Mouse (Mus musculus) midbrain, embryonic 16.5 days (tissue): ENCODE data around the gene Jarid2. TPM values are rescaled to one million over a fixed set of nuclear protein-coding genes. Genes with fewer than 3 reads are reported as not detected.

Experiments
- ATAC-seq: fragments of 200-750 bp; cut with Nextera tagmentation; 2 replicates; pipeline ENCODE4 v1.8.0; 2017; ENCODE audit warnings: moderate TSS enrichment
- H3K27ac ChIP-seq: fragments of 300-500 bp; sonication (generic); 2 replicates; pipeline ENCODE4 v1.5.1; 2014; ENCODE audit warnings: mild to moderate bottlenecking, low read length, mixed read lengths
- H3K27me3 ChIP-seq: fragments of 300-500 bp; sonication (generic); 2 replicates; pipeline ENCODE4 v1.6.1; 2014; ENCODE audit warnings: low read depth, low read length, mixed read lengths; ENCODE audit not compliant: control insufficient read depth, insufficient read depth
- H3K36me3 ChIP-seq: fragments of 300-500 bp; sonication (generic); 2 replicates; pipeline ENCODE4 v1.6.1; 2014; ENCODE audit warnings: mild to moderate bottlenecking, low read length, moderate library complexity, mixed read lengths; ENCODE audit not compliant: control insufficient read depth, insufficient read depth
- H3K4me1 ChIP-seq: fragments of 300-500 bp; sonication (generic); 2 replicates; pipeline ENCODE4 v1.6.1; 2014; ENCODE audit warnings: mild to moderate bottlenecking, low read length, mixed read lengths; ENCODE audit not compliant: control insufficient read depth, insufficient read depth
- H3K4me2 ChIP-seq: fragments of 300-500 bp; sonication (generic); 2 replicates; pipeline ENCODE4 v1.6.1; 2014; ENCODE audit warnings: mild to moderate bottlenecking, low read length, mixed read lengths
- H3K4me3 ChIP-seq: fragments of 300-500 bp; sonication (generic); 2 replicates; pipeline ENCODE4 v1.5.1; 2014; ENCODE audit warnings: low read depth, mild to moderate bottlenecking, low read length, moderate library complexity, mixed read lengths
- H3K9ac ChIP-seq: fragments of 300-500 bp; sonication (generic); 2 replicates; pipeline ENCODE4 v1.6.1; 2014; ENCODE audit warnings: low read depth, low read length, mixed read lengths
- H3K9me3 ChIP-seq: fragments of 300-500 bp; sonication (generic); replicated peaks from 2 replicates; pipeline ENCODE4 v1.6.1; 2014; ENCODE audit warnings: mild to moderate bottlenecking, low read length, mixed read lengths; ENCODE audit not compliant: control insufficient read depth, poor library complexity, severe bottlenecking
- whole genome bisulfite sequencing: fragments of 180-500 bp; shearing (Covaris S2); extraction: QIAGEN DNeasy Blood & Tissue Kit; methylation state at CpG from one replicate; pipeline ENCODE4 v1.1.7; 2014; 5-methylcytosine and 5-hydroxymethylcytosine counted together
- polyA plus RNA-seq: library from polyadenylated mRNA; unstranded; fragments of >200 nt; fragmentation: Nextera tagmentation; extraction: Ambion mirVana; gene quantifications from 2 replicates; pipeline ENCODE4 v1.2.1, GENCODE M21; 2015

Jarid2 gene
- polyA plus RNA-seq, 1 experiment from 2014 or later, result 36.6 TPM

- Histone ChIP-seq H3K4me3 (no peak overlapping the region), H3K27ac (no peak overlapping the region), H3K9ac (no peak overlapping the region), H3K36me3 (peaks cover 42% of the 10 kb centered on the region), H3K4me1 (no peaks in the 10 kb centered on the region), H3K4me2 (no peak overlapping the region), H3K27me3 (no peaks in the 10 kb centered on the region), H3K9me3 (no peaks in the 10 kb centered on the region)
- no peak for ATAC-seq
- WGBS, result 79% methylated on average over 10 of the region's 10 CpGs
Observed at GRCm38 (mm10) chr13:44921095-44921494, 191.8 kb downstream of the Jarid2 start.

- H3K27me3 ChIP-seq, result no peaks in the 10 kb centered on the region
- H3K4me3 ChIP-seq, result no peak overlapping the region
- no peaks in the 10 kb centered on the region for H3K9me3 ChIP-seq
- H3K4me2 ChIP-seq, result no peak overlapping the region
- H3K36me3 ChIP-seq, result peaks cover 36% of the 10 kb centered on the region
- no peak for ATAC-seq
- no peak overlapping the region for H3K27ac ChIP-seq
- H3K9ac ChIP-seq, result no peak overlapping the region
- no peaks in the 10 kb centered on the region for H3K4me1 ChIP-seq
- 95% methylated on average over 5 of the region's 5 CpGs for WGBS
Observed at GRCm38 (mm10) chr13:44921721-44922120, 192.4 kb downstream of the Jarid2 start.

DNA sequence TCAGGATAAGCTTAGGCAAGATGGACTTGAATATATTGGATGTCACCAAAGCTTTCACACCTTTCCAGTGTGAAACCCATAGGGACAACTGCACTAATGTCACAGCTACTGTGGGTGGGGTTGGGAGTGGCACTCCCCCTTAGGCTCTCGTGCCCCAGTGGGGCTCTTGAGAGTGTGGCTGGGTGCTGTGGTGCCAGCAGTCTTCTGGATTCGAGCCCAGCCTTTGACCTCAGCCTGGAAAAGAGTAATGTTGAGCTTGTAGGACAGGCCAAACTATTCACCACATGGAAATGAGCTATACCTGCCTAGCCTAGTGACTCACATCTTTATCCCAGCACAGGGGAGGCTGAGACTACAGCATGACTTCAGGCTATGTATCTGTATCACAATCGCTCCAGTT lies 194.8 kb downstream of the Jarid2 start:
- Histone ChIP-seq H3K9ac (no peak overlapping the region), H3K4me2 (no peak overlapping the region), H3K27me3 (no peaks in the 10 kb centered on the region), H3K36me3 (peaks cover 25% of the 10 kb centered on the region), H3K4me3 (no peak overlapping the region), H3K9me3 (no peaks in the 10 kb centered on the region), H3K4me1 (no peaks in the 10 kb centered on the region), H3K27ac (no peak overlapping the region)
- 93% methylated on average over 3 of the region's 3 CpGs for WGBS
- ATAC-seq, result no peak

- peaks cover 25% of the 10 kb centered on the region for H3K36me3 ChIP-seq
Observed at GRCm38 (mm10) chr13:44925173-44925572, 195.9 kb downstream of the Jarid2 start.

DNA sequence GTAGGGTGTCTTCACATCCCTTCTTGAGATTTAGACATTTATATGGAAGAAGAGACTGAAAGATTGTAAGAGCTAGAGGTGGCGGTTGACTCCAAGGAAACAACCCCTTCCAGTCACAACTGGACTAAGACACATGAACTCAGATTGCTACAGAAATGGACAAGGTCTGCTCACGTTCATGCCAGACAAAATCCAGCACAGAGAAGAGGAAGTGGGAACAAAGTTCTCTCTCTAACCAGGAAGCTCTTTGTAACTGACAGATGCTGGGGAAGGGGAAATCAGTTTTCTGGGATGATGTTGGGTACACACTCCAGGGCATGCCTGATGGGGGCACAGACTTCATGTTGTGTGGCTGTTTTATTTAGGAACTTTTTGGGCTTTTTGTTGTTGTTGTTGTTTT lies 197.0 kb downstream of the Jarid2 start:
- no peak overlapping the region for H3K27ac ChIP-seq
- H3K27me3 ChIP-seq, result no peaks in the 10 kb centered on the region
- peaks cover 25% of the 10 kb centered on the region for H3K36me3 ChIP-seq
- no peaks in the 10 kb centered on the region for H3K9me3 ChIP-seq
- H3K4me2 ChIP-seq, result no peak overlapping the region
- no peak overlapping the region for H3K9ac ChIP-seq
- no peak for ATAC-seq
- WGBS, result 83% methylated on average over 2 of the region's 2 CpGs
- no peaks in the 10 kb centered on the region for H3K4me1 ChIP-seq
- no peak overlapping the region for H3K4me3 ChIP-seq

More at GRCm38 (mm10) chr13:44925173-44925572, 195.9 kb downstream of the Jarid2 start:
- Histone ChIP-seq H3K9me3 (no peaks in the 10 kb centered on the region), H3K4me1 (no peaks in the 10 kb centered on the region), H3K27ac (no peak overlapping the region), H3K9ac (no peak overlapping the region), H3K4me3 (no peak overlapping the region), H3K4me2 (no peak overlapping the region), H3K27me3 (no peaks in the 10 kb centered on the region)
- 92% methylated on average over 2 of the region's 2 CpGs for WGBS
- no peak for ATAC-seq

GRCm38 (mm10) chr13:44932307-44933264 lies 203.3 kb downstream of the Jarid2 start:
- H3K4me3 ChIP-seq, result no peak overlapping the region
- no peak overlapping the region for H3K9ac ChIP-seq
- H3K27ac ChIP-seq, result no peak overlapping the region
- ATAC-seq, result no peak
- H3K9me3 ChIP-seq, result no peaks in the 10 kb centered on the region
- no peaks in the 10 kb centered on the region for H3K36me3 ChIP-seq
- peaks cover 18% of the 10 kb centered on the region for H3K4me1 ChIP-seq
- H3K4me2 ChIP-seq, result no peak overlapping the region
- H3K27me3 ChIP-seq, result no peaks in the 10 kb centered on the region
- 67% methylated on average over 18 of the region's 18 CpGs for WGBS

DNA sequence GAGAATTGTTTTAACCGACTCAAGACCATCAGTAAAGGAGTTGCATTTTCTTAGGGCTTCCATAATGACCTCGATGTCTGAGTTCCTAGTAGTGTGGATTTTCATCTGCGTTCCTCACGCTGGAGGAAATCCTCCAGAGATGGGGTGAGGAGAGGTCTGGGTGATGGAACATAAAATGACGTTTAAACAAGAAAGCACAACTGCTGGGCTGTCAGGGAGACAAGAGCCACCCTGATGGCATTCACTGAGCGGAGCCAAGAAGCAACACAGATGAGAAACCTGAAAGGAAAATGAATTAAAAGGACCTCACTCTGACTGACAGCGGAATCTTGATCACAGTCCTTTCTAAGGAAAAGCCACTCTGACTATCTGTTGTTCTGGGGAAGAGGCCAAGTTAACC lies 204.3 kb downstream of the Jarid2 start:
- H3K4me1 ChIP-seq, result peaks cover 18% of the 10 kb centered on the region
- no peak for ATAC-seq

DNA sequence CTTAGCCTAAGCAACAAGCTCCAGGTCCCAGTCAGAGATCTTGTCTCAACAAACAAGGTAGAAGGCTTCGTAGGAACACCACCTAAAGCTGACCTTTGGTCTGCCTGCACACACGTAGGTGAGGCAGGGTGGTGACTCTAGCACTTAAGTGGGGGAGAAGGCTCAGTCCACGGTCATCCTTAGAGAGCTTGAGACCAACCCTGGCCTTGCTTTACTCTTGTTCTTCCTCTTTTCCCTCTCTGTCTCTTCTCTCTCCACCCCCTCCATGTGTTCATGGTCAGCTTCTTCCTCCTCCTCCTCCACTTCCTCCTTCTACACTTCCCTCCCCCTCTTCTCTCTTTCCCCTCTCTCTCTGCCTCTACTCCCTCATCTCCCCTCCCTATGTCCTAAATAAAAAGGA lies 208.4 kb downstream of the Jarid2 start:
- peaks cover 16% of the 10 kb centered on the region for H3K4me1 ChIP-seq

More for the DNA sequence above, 204.3 kb downstream of the Jarid2 start:
- Histone ChIP-seq H3K9me3 (no peaks in the 10 kb centered on the region), H3K4me2 (no peak overlapping the region), H3K36me3 (no peaks in the 10 kb centered on the region), H3K9ac (no peak overlapping the region), H3K4me3 (no peak overlapping the region), H3K27me3 (no peaks in the 10 kb centered on the region), H3K27ac (no peak overlapping the region)
- WGBS, result 21% methylated on average over 7 of the region's 7 CpGs

GRCm38 (mm10) chr13:44939326-44940035 lies 210.2 kb downstream of the Jarid2 start:
- Histone ChIP-seq H3K4me2 (no peak overlapping the region), H3K27me3 (no peaks in the 10 kb centered on the region), H3K9ac (no peak overlapping the region), H3K4me1 (peaks cover 18% of the 10 kb centered on the region), H3K9me3 (no peaks in the 10 kb centered on the region), H3K27ac (no peak overlapping the region), H3K4me3 (no peak overlapping the region), H3K36me3 (no peaks in the 10 kb centered on the region)
- WGBS, result 79% methylated on average over 8 of the region's 8 CpGs
- no peak for ATAC-seq

More for the DNA sequence above, 208.4 kb downstream of the Jarid2 start:
- Histone ChIP-seq H3K27ac (no peak overlapping the region), H3K36me3 (no peaks in the 10 kb centered on the region), H3K9me3 (no peaks in the 10 kb centered on the region), H3K9ac (no peak overlapping the region), H3K4me2 (no peak overlapping the region), H3K27me3 (no peaks in the 10 kb centered on the region), H3K4me3 (no peak overlapping the region)
- ATAC-seq, result no peak
- 89% methylated on average over 3 of the region's 3 CpGs for WGBS
